Mouse (Mus musculus) retina, postnatal 1 day (tissue): ENCODE measurements around the gene Ssr1.

Source experiments
- DNase-seq: peaks from one replicate; pipeline ENCODE4 v3.0.0-alpha.2; 2012

The Ssr1 gene

DNA sequence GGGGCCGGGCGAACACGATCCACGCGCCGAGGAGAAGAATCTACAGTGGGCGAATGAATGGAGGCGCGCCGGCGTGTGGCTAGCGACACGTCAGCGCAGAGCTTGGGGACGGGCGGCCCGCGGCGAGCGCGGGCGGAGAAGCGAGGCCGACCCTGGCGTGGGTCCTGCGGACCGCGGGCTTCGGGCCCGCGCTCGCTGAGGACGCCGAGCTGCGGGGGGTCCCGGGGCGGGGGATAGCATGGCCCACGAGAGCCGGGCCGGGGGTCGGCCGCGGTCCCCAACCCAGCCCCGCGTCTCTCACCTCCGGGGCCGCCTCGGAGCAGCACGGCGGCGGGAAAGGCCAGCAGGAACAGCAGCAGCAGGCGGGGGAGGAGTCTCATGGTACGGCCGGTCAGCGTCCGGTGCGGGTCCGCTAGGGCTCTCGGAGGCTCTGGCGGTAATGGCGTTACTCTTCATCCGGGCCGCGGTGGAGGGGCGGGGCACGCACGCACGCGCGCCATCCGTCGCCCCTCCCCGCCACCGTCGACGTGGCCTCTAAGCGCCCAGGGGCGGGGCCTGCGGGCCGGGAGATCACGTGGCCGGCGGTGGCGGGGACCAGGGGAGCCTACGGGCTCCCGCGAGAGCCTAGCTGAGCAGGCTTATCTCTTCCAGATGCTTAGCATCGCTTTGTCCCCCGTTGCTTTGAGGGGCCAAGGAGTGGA is at the start of gene Ssr1:
TSS of gene Ssr1 (minus strand) at position 514 of the 701 bp plus-strand sequence.
- DNase-seq, result peak; percentile 97

DNA sequence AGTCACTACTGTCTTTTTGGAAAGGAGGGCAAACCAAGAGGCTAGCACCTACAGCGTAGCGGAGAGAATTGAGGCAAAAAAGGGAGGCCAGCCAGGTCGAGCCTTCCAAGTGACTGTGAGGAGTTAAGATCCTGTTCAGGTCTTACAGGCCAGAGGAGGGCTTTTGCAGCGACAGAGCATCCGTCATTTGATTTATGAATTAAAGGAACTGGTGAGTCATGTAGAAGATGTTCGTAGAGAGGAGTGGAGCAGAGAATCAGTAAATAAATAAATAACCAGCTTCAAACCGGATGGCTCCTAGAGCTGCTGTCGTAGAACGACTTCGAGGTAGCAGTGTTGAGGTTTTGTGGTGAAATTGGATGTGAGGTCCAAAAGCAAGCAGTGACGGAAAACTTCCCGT is 43.8 kb upstream of the Ssr1 start:
- DNase-seq, result no peak

DNA sequence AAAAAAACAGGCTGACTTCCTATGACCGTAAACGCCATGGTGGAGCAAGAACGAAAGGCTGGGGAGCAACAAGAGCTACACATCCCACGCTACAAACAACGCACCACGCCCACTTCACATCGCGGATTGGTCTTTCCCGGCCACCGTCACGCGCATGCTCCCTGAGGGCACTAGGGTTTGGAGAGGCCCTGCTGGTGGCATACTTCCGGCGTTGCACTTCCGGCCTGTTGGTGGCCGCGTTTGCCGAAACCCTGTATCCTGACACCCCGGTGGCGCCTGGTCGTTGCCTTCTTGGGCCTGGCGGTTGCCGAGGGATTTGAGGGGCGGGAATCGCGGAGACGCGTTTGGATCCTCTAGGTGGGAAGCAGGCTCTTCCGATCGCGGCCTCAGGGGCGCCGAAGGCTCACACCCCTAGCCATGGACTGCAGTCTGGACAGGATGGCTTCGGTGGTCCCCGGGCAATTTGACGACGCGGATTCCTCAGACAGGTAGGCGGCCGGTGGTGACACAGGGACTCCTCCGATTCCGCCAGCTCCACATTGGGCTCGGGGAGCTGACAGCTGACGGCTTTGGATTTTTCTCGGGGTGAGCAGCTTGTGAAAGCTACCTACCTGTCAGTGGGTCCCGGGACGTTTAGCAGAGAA is 43.1 kb upstream of the Ssr1 start, which contains the start of gene Cage1:
TSS of gene Cage1 (minus strand) at position 26 of the 644 bp plus-strand sequence.
- DNase-seq, result peak; percentile 99

DNA sequence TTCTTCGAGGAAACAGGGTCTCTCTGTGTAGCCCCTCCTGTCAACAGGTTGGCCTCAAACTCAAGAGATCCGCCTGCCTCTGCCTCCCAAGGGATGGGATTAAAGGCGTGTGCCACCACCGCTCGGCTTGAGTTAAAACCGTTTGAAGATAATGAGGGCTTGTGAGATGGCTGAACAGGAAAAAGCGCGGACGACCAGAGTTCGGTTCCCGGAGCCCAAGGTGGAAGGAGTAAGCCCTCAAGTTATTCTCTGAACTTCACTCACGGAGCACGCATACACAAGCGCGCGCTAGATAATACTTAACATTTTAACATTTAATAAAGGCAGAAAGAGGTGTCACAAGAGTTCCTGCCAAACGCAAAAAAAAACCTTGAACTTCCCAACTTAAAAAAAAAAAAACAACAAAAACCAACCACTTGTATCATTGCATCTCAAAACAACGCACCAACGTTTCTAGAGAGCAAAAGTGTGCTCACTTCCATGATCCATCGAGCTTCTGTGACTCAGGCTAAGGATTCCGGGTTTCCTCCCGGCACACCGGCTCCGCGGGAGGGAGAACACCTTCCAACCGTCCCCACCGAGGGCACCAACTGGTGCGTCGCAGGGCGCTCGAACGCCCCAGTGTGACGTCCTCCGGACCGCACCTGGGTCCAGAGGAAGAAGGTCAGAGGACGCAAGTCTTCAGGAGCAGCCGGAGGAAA is 42.5 kb upstream of the Ssr1 start, which contains the start of gene Riok1:
TSS of gene Riok1 (plus strand) at position 653 of the 701 bp plus-strand sequence.
- no peak for DNase-seq

DNA sequence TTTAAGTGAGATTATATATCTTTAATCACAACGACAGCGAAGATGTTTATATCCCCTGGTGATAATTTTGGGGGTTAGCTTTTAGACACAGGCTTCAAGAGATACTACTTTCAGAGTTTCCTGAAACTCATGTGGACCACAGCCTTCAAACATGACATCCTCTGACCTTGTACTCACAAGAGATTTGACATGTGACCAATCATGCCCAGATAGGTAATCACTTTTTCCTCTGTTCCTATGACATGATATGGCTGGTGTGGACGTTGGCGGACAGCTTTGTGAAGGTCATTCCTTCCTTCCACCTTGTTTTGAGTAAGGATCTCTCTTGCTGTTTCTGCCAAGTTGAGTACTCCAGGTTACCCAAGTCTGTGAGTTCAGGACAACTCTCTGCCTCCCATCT is 34.4 kb upstream of the Ssr1 start:
- DNase-seq, result no peak

DNA sequence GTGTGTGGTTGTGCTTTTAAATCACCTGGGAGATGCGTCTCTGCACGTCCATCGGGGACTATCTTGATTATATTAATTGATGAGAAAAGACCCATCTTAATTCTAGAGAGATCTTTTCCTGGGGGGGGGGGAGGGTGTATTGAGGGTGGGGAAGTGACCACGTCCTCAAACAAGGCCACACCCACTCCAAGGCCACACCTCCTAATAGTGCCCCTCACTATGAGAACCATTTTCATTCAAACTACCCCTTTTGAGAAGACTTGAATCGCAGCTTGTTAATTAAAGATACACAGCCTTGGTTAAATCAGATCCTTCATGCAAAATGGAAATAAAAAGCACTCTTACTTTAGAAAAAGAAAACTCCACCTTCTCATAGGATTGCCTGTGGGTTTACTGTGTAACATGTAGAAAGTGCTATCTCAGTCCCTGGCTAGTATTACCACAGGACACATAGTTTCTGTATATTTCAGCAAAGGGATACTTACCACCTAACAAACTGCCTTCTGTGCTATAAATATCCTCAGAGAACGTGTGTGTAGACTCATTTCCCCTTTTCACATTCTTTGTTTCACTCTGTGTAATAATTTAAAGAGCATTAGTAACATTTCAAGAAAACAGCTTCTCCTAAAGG is 33.7 kb upstream of the Ssr1 start:
- DNase-seq, result no peak

DNA sequence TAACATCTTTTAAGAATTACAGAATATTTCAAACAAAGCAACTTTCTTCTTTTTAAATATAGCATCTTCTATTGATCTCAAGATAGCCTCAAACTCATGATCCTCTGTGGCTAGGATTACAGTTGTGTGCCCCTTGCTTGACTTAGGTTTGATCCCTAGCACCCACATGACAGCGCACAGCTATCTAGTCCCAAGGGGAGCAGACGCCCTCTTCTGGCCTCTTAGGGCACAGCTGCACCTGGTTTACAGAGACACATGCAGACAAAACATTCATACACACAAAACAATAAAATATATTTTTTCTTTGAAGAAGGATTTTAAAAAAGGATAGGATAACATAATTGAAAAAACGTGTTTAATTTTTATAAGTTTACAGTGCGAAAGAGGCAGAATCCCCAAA is 31.9 kb upstream of the Ssr1 start:
- DNase-seq, result no peak

DNA sequence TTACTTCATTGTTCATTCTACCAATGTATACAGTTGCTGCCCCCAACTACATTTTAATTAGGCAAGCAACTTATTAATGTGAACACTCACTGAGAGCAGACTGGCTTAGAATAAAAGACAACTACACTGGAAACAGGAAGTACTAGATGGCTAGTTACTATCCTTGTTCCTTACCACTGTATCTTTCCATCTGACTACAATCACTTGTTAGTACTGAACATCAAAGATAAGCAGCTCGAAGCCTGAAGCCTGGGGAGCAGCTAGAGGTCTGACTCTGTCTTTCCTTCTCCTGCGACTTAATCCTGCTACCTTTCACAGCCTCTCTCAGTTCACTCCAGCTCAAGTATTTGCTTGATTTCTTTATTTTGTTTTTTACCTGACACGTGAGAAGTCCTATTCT is 24.8 kb upstream of the Ssr1 start:
- DNase-seq, result no peak

DNA sequence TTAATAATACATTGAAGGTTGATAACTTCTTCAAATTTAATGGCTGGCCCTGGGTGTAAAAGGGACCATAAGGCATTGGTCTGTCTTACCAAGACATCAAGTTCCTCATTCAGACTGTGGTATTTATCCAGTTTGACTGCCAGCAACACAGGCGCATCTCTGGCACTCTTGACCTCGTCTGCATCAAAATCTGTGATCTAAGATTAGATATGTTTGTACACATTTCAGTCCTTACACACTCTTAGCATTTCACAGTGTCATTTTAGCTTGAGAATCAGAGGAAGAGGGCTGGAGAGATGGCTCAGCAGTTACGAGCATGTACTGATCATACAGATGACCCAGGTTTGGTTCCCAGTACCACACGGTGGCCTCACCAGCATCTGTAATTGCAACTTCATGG is 21.6 kb upstream of the Ssr1 start:
- no peak for DNase-seq

DNA sequence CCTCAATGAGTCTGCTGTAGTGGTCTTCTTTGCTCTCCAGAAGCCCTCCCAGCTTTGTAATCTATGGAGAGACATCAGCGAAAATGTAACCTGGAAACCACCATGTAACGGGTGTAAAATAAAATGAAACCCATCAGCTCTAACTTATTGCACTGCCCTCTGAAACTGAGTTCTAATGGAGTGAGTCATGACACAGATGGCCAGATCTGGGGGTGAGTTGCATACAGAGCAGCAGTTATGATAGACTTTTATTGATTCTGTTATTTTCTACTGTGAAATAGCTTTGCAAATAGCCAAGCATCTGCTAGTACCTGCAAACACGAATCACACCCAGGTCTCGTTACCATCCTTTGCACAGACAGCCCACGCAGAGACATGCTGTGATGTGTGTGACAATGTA is 18.4 kb upstream of the Ssr1 start:
- DNase-seq, result no peak

DNA sequence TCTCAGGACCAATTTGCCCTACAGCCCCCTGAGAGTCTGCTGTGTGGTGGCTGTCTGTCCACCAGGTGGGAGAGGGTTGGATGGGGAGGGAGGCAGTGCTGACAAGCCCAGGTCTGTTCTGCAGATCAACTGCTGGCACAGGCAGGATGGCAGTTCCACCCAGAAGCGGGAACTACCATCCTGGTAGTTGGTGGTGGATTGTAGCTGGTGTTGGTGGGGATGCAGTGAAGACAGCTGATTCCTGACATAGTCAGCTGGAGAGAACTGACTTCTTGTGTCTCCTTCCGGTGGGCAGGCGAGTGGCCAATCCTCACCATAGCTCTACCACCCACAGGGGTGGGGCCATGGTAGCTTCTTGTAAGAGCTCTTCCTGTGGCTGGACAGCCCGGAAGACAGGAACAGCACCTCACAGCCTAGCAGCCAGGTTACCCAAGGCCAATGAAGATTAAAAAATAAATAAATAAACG is 16.5 kb upstream of the Ssr1 start:
- no peak for DNase-seq

DNA sequence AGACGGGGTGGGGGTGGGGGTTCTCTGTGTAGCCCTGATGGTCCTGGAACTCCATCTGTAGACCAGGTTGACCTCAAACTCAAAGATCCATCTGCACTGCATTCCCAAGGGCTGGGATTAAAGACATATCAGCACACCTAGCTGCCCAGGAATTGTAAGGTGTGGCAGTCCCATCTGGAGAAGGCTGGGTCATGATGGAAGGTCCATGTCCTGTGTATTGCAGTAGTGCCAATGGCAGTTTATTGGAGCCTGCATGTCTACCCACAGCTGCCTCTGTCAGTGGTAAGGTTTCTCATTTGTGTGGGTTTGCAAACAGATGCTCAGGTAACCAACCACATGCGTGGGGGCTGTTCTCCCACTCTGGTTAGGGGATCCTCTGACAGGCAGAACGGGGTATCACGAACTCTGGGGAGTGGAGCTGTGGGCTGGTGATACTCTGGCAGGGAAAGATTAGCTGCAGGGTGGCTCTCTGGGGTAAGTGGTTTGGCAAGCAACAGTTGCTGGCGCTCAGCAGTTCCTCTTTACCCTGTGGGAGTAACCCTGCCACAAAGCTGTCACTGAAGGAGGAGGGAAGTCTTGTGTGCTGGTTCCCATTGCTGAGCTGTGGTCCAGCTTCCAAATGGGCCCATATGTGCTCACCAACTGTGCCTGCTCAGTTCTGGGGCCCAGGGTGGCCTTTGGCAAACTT is 15.8 kb upstream of the Ssr1 start:
- DNase-seq, result no peak

DNA sequence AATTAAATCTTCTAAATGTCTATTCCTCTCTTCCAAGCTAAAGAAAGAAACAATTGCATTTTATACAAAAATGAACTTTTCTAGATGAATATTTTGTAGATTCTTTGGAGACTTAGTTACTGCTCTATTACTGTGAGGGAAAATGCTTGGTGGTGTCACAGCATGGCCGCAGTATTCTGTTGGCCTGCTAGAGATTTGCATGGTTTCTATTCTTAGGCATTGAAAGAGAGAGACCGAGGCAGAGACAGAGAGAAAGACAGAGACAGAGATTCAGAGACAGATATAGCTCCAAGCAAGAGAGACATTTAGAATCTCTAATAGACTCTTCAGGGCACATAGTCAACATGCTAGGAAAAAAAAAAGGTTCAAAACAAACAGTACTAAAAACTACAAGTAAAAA is 14.0 kb upstream of the Ssr1 start:
- DNase-seq, result no peak

DNA sequence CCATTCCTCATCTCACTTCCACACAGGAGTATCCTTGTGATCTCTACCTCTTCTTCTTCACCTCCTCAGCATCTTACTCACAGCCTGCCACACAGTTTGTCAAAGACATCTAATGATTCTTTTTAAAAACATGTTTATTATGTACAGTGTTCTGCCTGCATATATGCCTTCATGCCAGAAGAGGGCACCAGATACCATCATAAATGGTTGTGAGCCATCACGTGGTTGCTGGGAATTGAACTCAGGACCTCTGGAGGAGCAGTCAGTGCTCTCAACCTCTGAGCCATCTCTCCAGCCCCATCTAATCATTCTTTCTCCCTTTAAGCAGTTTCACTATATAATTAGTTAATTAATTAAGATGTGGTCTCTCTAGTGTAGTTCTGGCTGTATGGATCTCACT is 8.4 kb upstream of the Ssr1 start:
- no peak for DNase-seq

DNA sequence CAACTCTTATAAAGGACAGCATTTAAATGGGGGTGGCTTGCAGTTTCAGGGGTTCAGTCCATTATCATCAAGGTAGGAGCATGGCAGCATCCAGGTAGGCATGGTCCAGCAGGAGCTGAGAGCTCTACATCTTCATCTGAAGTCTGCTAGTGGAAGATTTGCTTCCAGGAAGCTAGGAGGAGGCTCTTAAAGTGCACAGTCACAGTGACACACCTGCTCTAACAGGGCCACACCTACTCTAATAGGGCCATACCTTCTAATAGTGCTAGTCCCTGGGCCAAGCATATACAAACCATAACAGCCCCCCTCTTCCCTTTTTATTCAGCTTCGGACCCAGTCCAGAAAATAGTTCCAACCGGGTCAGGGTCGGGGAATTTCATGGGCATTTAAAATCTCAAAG is 5.7 kb upstream of the Ssr1 start:
- no peak for DNase-seq

DNA sequence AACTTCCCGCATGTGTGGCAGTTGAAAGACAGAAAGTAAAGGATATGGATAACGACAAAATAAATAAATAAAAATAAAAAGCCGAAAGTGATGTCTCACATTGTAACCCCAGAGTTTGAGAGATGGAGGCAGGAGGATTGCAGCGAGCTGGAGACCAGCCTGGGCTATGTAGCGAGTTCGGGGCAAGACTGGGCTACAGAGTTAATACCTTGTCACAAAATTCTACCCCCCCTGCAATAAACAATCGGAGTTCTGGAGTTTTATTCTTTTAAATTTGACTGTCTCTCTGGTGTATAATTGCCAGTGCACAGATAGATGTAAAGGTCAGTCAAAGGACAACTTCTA is 360 bp upstream of the Ssr1 start:
- DNase-seq, result no peak

DNA sequence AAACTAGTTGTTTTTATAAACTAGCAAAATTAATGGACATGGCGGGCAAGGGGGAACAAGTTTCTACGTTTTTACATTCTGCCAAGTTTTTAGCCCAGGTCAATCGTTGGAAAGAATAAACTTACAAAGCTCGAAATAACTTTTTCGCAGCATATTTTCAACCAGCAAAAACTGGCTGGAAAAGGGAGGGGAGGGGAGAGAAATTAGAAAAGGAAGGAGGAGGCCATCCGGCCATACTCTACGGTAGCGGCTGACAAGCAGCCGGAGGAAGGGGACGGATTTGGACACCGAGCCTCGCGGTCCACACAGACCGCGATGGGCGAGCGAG is 677 bp downstream of the Ssr1 start:
- no peak for DNase-seq

DNA sequence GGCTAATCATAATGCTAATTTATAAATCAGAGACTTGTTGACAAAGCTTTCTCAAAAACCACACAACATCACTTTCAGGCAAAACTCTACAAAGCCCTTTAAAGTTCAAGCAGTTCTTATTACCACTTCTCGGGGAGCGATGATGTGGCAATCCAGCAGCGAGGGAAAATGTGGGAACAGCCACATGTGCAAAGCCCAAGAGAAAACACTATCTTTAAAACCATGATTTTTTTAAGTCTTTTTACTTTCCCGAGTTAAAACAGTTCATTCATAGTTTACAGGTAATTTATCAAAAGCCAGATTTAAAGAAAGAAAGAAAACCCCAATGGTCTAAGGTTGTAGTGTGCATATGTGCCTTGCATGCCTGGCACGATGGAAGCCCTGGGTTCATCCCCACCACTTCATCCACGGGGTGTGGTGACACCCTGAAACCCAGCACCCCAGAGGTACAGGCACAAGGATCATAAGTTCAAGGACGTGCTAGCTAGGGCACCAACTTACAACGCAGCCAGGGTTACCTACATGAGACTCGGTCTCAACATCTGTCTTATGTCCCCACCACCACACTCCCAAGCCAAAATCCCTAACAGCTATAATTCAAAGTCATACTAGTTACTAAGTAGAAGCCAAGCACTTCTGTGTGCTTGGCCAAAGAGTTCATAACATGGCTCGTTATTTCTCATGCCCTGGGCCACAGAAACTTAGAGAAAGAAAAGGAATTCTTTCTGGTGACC is 1.2 kb downstream of the Ssr1 start:
- no peak for DNase-seq

DNA sequence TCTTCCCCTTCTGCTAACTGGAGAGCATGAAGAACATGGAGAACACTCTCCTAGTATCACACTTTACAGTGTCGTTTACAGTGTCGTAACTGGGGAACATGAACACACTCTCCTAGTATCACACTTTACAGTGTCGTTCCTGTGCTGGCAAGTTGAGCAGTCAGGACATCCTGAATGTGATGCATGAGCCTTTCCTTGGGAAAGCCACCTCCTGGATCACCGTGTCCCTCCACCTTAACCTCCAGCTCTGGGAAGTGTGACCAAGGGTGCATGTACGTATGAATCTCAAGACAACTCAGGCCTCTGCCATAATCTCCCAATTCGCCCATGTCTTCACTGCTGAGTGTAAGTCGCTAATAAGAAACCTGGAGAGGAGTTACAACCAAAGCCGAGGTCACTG is 4.3 kb downstream of the Ssr1 start:
- no peak for DNase-seq

DNA sequence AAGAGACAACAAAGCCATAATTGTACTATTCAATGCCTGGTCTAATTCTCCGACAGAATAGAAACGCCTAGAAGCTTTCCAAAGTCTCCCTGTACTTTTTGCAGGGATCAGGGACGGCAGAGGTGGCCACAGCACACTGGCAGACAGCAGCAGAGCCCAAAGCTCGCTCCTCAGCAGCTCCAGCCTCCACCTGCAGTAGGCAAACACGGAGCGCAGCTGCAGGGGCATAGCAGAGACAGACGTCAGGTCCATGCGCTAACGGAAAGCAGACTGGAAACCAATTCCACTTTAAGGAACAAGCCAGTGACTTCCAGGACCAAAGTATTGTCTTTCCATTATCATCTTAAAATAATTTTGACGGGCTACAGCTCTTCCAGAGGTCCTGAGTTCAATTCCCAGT is 7.9 kb downstream of the Ssr1 start:
- DNase-seq, result no peak

DNA sequence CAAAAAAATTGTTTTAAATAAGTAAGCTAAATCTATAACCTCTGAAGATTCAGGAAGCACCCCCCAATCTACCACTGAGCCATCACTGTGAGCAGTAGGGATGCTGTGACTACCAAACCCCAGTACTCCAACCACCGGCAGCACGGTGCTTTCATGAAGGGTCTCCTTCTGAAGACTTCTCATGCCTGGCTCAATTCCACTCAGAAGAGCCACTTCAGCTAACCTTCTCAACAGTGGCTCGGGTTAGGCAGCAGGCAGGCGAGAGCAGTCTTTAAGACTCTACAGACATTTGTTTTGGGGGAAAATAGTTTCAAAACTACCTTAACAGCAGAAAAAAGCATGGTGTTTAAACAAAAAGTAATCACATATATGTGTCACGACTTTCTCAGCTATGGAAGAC is 13.0 kb downstream of the Ssr1 start:
- no peak for DNase-seq

DNA sequence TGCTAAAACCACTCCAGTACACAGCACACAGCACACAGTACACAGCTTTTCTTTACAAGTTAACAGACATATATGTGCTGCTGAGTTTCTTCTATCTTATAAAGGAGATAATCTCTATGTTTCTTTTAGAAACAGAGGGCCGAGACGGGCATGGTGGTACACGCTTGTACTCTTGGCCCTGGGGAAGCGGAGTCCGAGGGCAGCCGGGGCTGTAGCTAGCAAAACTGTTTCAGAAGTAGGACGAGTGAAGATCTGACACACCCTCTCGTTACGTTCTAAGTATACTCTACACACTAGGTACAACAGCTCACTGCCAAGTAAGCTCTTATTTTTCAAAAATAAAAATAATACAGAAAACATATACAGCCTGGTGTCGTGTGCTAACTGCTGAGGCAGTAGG is 13.7 kb downstream of the Ssr1 start:
- DNase-seq, result no peak

DNA sequence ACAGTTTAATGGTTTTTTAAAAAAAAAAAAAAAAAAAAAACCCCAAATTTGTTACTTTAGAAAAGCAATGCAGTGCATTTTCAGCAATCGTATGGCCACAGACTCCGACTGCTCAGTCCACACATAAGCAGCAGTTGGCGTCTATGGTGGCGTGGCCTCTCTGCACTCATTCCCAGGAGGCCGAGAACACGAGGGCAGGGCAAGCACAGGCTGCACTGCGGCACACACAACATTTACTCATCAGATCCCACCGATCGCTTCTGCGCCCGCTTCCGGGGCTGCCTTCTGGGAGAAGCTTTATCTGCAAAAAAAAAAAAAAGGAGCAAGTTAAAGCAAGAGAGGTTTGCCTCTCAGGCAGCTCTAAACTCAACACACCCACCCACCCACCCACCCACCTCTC is 14.5 kb downstream of the Ssr1 start:
- no peak for DNase-seq
